Mouse (Mus musculus) right cerebral cortex, adult 2 months (tissue): ENCODE measurements at regions not wholly inside any gene's neighbourhood (a gene's known extent, or its start where the extent isn't known, plus 50 kb on each side); places are given as distances from the start of the nearest gene placed in this dataset.

Experiments used
- DNase-seq, 2 experiments: peaks; one replicate each; pipeline ENCODE4 v3.0.0; 2021 to 2022; ENCODE audit warnings: low spot score in 2 of 2

DNA sequence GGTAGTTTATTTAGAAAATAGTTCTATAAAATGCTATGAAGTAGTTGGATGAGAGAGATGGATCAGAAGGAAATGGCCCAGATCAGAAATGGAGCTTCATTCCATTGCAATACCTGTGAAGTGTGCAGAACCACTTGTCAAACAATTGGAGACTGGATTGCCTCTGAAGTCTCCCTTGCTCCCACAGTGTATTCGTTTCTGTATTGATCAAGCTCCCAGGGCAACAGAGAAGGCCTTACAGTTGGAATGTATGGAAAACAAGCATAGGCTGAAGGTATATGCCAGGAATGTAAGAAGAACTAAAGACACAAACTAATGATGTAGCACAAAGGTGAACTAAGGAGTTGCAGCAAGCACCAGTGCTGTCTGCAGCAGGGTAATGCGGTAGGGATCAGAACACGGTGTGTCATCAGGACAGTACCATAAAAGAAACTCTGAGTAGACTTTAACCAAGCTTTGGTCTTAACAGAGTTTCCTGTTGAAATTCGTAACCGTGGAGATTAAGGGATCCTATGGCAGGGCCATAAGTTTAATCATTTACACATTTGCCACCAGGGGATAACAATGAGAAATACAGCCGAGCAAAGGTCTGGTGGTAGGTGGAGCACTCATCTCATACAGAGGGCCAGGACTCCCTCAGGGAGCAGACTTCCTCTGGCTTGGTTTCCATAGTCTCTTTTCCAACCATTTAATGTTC, 732.9 kb upstream of the 2610301B20Rik start:
- no peak for DNase-seq

DNA sequence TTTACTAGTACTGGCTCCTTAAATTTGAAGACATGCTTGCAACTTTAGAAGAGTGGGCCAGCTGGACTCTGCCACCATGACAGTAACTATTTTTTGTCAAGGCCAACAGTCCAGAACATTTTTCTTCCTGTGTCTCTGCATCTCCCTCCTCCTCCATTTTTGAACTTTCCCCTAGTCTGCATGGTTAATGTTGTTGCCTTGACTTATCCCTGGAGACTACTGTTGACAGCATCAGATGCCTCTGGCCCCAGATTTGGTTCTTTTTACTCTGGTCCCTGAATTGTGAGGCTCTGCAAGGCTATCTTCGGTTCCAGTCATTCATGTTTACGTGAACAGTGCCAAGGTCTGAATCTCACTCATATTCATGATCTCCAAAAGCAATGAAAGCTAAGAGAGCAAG, 724.4 kb upstream of the 2610301B20Rik start:
- DNase-seq: no peak

DNA sequence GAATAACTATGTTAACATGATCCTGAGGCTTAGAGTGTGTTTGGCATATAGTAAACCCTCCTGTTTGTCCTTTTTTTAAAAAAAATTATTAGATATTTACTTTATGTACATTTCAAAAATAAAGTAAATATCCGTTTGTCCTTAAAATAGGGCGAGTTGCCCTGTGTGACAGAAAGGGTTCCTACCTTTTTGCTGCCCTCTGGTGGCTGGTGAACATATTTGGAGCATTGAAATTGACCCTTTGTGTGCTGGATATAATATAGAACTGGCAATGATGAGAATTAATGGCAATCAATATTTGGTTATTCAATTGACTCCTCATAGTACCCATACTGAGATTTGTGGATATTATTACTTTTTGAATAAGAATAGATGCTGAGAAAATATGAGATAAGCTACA, 723.8 kb upstream of the 2610301B20Rik start:
- DNase-seq: peak; percentile 21 to 36

DNA sequence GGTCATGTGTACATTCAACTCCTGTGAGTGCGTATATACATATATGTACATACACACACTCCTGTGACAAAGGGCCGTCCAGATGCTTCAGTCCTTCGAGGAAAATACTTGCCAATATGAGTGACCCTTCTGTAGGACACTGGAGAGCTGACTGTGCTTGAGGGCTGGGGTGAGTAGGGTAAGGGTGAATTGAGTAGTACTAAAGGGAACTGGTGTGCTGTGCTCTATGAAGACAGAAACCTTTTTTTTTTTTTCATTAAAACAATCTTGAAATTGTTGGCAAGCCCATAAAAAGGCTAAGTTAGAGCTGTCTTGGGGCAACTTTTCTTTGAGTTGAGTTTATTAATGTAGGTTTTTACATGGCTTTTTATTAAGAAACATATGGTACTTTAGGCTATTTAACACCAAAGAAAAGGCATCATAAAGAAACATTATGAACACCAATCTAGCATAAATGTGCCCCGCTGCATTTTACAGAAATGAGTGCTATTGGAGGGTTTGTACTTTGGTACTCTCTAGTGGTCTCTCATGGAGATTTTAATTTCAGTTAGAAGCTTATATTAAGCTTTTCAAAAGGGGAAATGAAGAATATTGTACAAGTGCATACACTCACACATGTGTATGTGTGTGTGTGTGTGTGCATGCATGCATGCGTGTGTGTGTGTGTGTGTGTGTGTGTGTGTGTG, 718.5 kb upstream of the 2610301B20Rik start:
- no peak for DNase-seq

DNA sequence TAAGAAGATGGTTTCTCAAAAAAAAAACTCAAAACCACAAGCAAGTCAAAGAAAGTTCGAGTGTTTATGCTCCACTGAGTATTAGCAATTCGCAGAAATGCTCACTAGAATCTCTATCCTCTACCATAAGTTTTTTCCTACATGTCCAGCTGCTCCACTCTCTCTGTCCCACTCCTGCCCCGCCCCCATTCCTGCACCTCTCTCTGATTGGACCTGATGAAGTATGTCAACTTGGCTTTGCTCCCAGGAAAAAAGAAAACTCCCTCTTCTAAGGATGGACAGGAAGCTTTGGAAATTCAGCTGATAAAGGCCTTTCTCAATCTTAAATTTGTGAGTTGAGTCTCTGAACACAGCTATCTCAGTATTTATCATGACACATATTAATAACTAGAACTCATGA, 684.4 kb upstream of the 2610301B20Rik start:
- no peak for DNase-seq

DNA sequence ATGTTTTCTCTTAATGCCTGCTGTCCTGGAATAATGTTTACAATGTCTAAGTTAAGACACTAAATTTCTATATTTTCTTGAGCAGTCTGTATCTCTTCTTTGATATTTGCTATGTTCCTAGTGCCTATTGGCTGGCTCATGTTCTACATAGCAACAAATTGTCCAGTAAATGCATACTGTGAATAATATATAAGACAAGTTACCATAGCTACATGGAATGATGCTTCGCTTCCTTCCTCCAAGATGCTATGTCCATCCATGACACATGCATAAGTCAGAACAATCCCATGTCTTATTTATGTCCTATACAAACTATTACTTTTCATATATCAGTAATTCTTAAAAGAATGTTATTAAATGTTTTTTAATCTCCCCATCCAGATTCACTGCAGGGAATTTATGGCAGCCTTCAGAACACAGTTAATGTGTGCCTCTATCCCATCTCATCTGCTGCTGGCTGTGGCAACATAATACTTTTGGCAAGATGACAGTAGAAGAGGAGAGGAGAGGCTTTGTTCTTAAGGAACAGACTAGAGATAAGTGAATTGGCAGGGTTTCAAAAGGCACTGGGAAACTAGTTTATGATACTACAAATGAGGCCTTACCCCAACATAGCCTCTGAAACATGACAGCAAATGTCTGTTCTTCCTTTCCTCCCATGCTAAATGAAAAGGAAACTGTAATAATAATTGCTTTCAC, 676.9 kb upstream of the 2610301B20Rik start:
- no peak for DNase-seq

DNA sequence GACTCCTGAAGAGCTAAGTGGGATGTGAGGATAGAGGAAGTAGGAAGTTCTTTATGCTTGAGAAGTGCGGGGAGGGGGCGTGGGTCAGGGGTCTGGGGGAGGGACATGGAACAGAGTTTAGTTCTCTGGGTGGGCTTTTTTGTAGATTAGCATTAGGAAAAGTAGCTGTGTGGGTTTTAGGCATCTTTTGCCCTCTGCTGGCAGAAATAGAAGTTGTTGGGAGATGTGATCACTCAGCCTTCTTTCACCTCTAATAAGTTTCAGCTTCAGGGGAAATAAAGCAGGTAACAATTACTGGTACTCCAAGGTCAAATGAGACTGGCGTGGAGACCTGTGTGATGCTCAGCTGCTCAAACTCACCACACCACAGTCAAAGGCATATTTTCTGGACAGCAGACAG, 672.5 kb upstream of the 2610301B20Rik start:
- DNase-seq: no peak

DNA sequence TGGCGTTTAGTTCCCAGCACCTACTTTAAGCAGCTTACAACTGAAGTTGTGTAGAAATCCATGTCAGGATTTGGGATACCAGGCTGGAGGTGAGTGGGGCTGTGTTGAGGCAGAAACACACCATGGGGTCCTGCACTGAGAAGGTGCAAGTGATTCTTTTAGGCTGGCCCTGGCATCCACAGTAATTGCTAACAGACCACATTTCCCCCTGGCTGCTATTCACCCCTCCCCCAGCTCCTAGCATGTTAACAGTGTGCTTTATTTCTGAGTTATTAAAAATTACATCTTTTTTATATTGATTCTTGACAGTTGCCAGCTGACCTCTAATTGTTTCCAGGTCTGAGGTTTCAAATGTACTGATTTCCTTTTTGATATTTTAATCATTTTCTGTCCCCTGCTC, 670.1 kb upstream of the 2610301B20Rik start:
- no peak for DNase-seq

DNA sequence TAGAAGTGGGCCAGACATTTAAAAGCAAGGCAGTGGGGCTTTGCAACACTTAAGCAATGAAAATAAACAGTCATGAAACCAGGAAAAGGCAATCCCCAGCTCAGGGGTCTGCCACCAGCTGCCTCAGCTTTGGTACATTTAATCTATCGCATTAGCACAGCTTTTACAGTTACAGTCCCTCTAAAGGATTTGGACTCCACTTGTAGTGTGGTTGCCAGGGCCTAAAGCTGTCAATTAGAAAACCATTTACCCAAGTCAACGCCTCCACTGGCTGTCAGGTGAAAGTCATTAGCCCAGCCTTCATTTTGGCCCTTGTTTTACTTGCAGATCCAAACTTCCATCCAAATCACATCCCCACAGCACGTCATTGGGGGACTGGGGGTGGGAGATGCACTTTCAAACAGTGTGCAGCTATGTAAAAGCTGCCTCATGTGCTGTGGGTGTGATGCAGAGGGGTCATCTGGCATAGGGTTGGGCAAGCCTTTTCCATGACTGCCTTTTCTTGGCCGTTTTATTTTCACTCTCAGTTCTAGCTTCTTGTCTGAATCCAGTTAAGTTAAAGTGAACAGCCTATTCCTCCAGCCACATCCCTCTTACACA, 664.9 kb upstream of the 2610301B20Rik start:
- DNase-seq: no peak

DNA sequence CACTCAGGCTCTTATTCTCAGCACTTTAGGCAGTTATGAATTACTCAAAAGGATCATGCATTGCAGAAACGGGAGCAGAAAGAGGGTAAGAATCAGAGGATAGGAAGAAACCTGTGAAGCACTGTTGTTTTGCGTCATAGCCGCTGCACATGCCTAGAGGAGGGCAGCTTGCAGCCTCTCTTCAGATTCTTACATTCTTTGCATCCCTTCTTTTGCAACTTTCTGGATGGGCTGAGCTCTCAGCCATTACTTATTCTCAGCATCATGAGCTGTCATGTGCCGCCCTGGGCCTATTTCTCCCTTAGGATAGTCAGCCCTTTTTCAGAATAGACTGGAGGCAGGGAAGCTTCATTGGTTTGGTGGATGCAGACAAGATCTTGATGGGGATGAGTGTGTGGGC, 663.0 kb upstream of the 2610301B20Rik start:
- DNase-seq: no peak

DNA sequence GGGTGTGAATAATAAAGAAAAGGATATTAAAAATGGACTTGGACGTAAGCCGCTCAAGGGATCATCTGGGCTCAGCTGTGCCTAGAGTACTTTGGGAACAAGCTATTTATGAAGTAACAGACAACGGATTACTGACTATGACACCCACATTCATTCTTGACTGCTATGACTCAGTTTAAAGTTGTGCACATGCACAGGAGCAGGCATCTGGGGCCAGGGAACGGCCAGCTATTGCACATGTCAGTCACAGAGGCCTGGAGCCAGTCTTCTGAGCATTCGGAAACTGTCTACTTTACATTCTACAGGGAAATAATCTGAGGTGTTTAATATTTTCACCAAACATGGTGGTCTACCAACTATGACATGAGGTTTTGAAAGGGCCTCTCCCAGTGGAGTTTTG, 639.0 kb upstream of the 2610301B20Rik start:
- no peak for DNase-seq

DNA sequence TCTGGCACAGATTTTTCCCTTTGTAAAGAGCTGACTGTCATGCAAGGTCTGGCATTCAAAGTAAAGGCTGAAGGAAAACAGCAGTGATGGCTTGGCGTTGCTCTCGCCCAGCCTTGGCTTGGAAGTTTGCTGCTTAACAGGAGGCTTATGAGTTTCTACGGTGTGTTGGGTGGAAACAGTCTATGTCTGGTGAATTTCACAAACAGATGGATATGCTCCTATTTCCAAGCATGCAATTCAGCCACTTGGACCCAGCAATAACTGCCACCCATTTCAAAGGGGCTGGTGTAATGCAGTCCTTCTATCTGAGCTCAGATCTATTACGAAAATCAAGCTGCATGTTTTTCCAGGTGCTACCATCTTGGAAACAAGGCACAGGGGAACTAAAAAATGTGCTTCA, 632.2 kb upstream of the 2610301B20Rik start:
- DNase-seq: no peak

DNA sequence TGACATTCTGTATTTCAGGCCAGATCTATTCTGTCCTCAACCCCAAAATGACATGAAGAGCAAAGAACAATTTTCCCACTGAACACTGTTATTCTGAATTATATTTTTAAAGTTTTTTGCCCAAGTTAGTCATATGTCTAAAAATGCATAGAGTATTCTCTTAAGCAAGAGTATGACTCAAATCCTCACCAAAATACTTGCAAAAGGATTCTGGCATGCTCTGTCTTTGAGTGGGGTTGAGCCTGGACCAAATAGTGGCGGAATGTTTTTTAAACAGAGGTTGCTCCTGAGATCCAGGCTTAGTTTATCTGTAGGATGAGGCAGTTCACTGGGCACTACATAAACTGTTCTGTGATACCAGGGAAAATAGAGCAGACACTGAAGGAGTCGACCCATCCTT, 631.4 kb upstream of the 2610301B20Rik start:
- peak in 1 of 2 experiments; percentile 6 for DNase-seq

DNA sequence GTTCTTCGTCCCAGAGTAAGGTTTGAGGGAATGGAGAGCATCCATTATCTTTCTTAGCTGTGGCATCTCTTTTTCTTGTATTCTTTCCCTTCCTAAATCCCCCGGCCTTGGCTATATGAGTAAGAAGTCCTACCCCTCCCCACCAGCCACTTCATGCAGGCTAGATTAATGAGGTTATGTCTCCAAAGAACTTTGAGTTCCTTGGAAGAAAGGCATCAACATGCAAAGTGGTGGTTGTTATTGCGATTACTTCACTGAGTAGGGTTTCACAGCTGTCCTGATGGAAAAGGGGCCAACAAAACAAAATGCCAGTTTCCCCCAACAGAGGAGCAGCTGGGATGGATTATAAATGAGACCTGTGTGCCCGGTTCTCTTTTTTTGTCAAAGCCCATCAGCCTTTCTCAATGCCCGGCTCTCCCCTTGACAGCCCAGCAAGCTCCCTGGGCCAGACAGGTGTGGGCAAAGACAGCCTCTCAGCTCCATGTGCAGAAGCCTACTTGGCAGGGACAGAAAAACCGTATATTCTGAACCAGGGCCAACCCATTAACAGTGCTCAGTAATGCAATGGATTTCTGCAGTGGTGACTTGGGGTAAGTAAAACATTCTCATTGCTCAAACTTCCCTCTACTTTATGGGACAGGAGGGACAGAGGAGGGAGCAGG, 620.1 kb upstream of the 2610301B20Rik start:
- no peak for DNase-seq

DNA sequence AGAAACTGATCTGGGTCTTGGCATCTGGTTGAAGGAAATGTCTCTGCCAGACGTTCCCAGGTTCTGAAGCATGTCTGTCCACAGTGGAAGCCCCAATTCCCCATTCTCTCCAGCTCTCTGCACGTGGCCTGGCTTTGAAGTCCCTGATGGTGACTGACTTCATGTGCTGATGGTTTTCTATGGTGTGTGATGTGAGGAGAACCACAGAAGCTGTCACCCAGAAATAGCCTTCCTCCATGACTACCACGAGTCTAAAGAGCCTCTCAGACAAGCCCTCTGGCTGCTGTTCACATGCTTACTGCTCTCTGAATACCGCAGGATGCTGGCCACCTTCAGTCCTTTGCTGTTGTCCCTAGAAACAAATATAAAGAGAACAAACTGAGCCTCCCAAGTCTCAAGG, 616.8 kb upstream of the 2610301B20Rik start:
- no peak for DNase-seq

DNA sequence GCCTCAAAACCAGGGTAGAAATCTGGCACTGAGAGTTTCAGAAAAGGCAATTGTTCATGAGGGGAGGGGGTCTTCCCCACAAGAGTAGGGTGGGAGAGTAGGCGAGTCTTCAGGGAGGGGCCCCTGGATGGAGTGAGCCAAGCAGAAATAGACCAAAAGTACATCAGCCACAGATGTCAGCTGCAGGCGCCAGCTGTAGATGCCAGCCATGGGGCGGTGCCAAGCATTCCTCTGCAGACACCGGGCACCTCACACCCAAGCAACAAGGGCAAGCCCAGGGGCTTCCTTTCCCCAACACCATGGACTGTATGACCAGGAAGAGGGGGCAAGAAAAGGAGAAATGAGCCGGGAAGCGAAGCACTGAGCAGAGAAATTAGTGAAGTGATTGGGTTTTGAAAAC, 613.9 kb upstream of the 2610301B20Rik start:
- DNase-seq: no peak

DNA sequence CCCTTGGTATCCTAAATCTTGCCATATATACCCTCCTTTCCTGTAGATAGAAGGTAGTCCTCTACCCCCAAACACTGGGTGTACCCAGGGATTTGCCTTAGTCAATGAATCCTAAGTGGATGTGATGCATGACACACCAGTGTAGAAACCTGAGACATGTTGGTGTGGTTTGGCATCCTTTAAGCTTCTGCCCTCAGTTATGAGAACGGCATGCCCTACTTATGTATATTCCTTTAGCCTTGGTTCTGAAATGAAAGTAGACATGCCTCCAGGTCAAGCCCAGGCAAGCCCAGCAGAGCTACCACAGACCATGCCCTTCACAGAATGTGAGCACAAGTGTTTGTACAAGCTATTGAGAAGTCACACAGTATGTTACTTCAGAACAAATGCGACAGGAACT, 608.4 kb upstream of the 2610301B20Rik start:
- no peak for DNase-seq

DNA sequence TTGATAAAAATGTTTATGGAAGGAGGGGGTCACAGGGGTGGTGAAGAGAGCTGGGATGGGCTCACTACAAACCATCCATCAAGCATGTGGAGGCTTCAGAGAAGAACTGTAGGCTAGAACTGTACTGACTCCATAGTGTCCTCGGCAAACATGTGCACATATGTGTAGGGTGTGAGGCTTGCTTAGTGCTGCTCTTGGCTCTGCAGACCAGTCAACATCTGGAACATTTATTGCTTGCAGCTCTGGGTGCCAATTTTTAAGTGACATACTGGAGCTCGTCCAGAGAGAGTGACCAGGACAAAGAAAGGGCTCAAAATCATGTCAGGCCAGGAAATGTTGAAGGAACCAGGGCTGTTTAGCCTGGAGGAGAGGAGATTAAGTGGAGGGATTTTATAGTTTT, 588.7 kb upstream of the 2610301B20Rik start:
- no peak for DNase-seq

DNA sequence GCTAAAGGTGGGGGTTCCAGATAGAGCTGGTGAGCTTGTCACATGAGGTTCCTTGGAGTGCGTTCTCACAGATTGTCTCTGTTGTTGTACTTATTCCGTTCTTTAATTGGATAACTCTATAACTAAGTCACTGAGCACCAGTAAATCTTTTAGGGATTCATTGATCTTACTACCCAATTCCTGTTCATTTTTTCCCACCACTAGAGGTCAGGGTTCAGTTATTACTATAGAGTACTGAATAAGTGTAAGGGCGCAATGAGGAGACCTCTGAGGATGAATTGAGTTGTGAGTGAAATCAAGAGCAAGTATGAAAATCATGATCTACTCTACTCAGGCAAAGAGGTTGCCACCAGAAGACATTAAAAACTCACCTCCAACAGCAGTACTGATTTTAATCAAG, 584.0 kb upstream of the 2610301B20Rik start:
- peak in 1 of 2 experiments; percentile 3 for DNase-seq

DNA sequence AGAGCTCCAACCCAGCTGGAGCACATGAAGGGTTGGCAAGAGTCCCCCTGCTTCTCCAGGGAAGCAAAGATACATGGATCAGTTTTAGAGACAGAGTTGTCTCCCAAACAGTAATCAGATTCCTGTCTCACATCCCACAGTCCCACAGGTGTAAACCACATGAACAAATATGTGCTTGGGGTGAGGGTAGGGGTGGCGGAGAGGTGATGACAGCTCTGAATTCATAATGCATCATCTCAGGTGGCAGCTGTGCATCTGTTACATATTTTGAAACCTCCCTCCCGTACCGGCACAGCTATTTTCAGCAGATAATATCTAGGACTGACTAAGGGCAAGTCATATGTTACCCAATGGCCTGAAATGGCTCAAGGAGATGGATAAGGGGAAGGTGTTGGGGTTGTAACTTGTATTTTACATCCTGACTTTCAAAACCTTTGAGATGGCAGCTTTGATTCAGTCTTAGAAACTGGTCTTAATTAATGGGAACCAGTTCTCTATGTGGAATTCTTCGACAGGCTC, 579.2 kb upstream of the 2610301B20Rik start:
- DNase-seq: no peak

DNA sequence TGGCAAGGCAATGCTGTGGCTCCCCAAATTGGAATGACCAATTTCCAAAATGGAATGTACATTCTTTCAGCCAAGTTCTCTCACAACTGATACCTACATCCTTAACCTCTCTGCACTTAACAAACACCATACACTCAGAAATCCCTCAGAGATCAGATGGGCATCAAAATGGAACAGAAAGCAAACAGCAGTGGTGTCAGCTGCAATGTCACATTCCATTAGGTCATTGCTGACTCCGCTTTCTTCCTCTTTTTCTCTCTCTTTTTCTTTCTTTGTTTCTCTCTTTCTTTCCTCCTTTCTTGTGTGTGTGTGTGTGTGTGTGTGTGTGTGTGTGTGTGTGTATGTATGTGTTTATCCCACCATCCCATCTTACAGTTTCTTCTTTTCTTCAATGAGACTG, 578.1 kb upstream of the 2610301B20Rik start:
- no peak for DNase-seq

DNA sequence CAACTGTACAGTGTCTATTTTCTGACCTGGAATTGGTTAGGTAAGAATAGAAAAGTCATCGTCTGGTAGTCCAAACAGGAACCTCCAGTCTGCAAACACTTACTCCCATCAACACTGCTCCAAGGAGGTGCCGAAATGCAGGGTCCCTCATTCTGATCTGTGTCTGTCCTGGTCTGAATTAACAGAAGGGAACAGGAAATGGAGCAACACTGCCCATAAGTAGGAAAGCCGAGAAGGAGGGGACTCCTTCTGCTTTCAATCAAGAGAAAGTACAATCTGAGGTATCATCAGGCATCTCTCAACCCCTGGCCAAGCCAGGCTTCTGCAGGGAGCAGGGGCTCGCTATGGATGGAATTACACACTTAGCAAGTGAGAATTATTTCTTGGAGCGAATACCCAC, 562.4 kb upstream of the 2610301B20Rik start:
- DNase-seq: no peak
